Mouse (Mus musculus) liver, embryonic 14.5 days (tissue): ENCODE data around the gene Zfp26. TPM values are rescaled to one million over a fixed set of nuclear protein-coding genes. Genes with fewer than 3 reads are reported as not detected.
A peak's percentile ranks its signal among the peaks of the same experiment; 100 is the strongest.

Experiments used
- ATAC-seq: fragments of 200-750 bp; cut with Nextera tagmentation; 2 replicates; pipeline ENCODE4 v1.8.0; 2017; ENCODE audit warnings: moderate number of reproducible peaks, mild to moderate bottlenecking, moderate library complexity; ENCODE audit not compliant: insufficient read depth
- DNase-seq, 3 experiments: peaks; one replicate each; pipeline ENCODE4 v3.0.0-alpha.2; 2012 to 2013; ENCODE audit warnings: low read depth in 3 of 3, low spot score in 3 of 3
- H3K27ac ChIP-seq: fragments of 300-500 bp; sonication (generic); 2 replicates; pipeline ENCODE4 v1.5.1; 2014; ENCODE audit warnings: moderate library complexity, mild to moderate bottlenecking, control low read depth, inconsistent platforms
- H3K27me3 ChIP-seq: fragments of 300-500 bp; sonication (generic); 2 replicates; pipeline ENCODE4 v1.6.1; 2014; ENCODE audit warnings: mild to moderate bottlenecking, low read length, moderate library complexity; ENCODE audit not compliant: control insufficient read depth, insufficient read depth
- H3K36me3 ChIP-seq: fragments of 300-500 bp; sonication (generic); replicated peaks from 2 replicates; pipeline ENCODE4 v1.6.1; 2014; ENCODE audit warnings: low read depth; ENCODE audit not compliant: control insufficient read depth, insufficient read depth
- H3K4me1 ChIP-seq, 2 experiments: fragments of 200-500 bp in 1 of 2; fragments of 300-500 bp in 1 of 2; sonication (generic) in 1 of 2; replicated peaks; 2 replicates each; pipeline ENCODE4 v1.6.1; 2012 to 2014; ENCODE audit warnings: antibody characterized with exemption in 1 of 2, inconsistent platforms in 1 of 2, low read length in 1 of 2; ENCODE audit not compliant: control insufficient read depth in 2 of 2, insufficient read depth in 2 of 2
- H3K4me2 ChIP-seq: fragments of 300-500 bp; sonication (generic); 2 replicates; pipeline ENCODE4 v1.6.1; 2014; ENCODE audit warnings: low read depth, mild to moderate bottlenecking, control low read depth, moderate library complexity
- H3K4me3 ChIP-seq, 2 experiments: fragments of 200-500 bp in 1 of 2; fragments of 300-500 bp in 1 of 2; sonication (generic) in 1 of 2; 2 replicates each; pipeline ENCODE4 v1.5.1; 2012 to 2014; ENCODE audit warnings: low read depth in 2 of 2, low read length in 2 of 2, mild to moderate bottlenecking in 2 of 2, control low read depth in 1 of 2, inconsistent platforms in 1 of 2, moderate library complexity in 1 of 2; ENCODE audit not compliant: insufficient read depth in 1 of 2
- H3K9ac ChIP-seq: fragments of 300-500 bp; sonication (generic); replicated peaks from 2 replicates; pipeline ENCODE4 v1.6.1; 2014; ENCODE audit warnings: mild to moderate bottlenecking, control low read depth, moderate library complexity
- H3K9me3 ChIP-seq: fragments of 300-500 bp; sonication (generic); 2 replicates; pipeline ENCODE4 v1.6.1; 2016; ENCODE audit warnings: low read length, mixed read lengths; ENCODE audit not compliant: control insufficient read depth
- CTCF ChIP-seq: IDR thresholded peaks from 2 replicates; pipeline ENCODE4 v1.5.1; 2016; ENCODE audit warnings: antibody characterized with exemption, low read depth, control low read depth
- EP300 ChIP-seq: IDR thresholded peaks from 2 replicates; pipeline ENCODE4 v1.6.1; 2016; ENCODE audit warnings: antibody characterized with exemption, low read depth
- WGBS: fragments of 180-500 bp; shearing (Covaris S2); extraction: QIAGEN DNeasy Blood & Tissue Kit; methylation state at CpG from one replicate; pipeline ENCODE4 v1.1.7; 2014; ENCODE audit not compliant: insufficient replicate concordance; 5-methylcytosine and 5-hydroxymethylcytosine counted together
- polyA plus RNA-seq, 2 experiments: library from polyadenylated mRNA; depleted of rRNA in 1 of 2; stranded (reverse) in 1 of 2; unstranded in 1 of 2; fragments of >200 nt; fragmentation: Nextera tagmentation in 1 of 2; extraction: Ambion mirVana in 1 of 2; gene quantifications; 2 replicates each; pipeline versions ENCODE4 v1.2.1 to v1.2.3; 2012 to 2014

The Zfp26 gene
- polyA plus RNA-seq (2012; rRNA removed) (1.5 and 1.8 TPM in 2 replicates), polyA plus RNA-seq (2014; fragmentation: Nextera tagmentation; extraction: Ambion mirVana) (3.4 and 6.0 TPM in 2 replicates)

DNA sequence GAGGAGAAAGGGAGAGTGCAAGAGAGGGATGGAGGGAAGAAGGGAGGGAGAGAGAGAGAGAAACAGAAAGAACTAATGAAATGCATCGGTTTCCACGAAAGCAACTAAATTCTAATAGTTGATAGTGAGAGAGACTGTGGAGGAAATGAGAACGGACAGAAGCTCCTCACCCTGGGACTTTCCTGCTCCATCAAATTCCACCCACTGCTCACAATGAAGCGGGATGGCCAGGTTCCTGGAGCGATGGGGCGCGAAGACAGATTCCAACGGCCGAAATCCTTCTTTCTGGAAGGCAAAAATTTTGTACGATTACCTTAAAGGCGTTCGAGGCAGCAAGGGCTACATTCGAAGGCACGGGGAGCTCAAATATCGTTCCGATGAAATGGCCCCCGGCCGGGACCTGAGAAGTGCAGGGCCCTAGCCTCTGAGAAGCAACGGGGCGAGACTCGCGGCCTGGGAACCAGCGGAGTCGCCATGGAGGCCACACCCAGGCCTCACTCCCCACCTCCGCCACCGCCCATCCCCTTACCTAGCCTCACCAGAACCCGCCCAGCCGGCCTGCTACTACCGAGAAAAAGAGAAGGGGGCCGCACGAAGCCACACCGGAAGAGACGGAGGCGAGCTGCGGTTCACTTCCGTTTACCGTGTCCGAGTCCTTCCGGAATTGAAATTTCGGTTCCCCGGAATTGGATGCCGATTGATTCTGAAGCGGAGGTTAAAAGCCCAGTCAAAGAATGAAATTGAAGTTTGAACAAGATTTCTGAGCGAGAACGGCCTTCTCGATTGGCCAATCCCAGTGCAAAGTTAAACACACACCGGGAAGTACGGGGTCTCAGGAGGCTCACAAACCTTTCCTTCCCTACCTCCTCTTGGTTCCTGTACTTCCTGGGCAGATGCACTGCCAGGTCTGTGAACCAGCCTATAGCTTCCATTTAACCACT is at the start of gene Zfp26:
Gene Zfp26 (minus strand): TSS at position 786 of the 941 bp plus-strand sequence.
- no peaks in the 10 kb centered on the region for H3K9me3 ChIP-seq
- DNase-seq: peak; percentile 54 to 66 (median 62)
- peak; percentile 91 for ATAC-seq
- H3K27me3 ChIP-seq: peaks cover 3% of the 10 kb centered on the region
- peak within 1 kb of the TSS; percentile 66 for H3K27ac ChIP-seq
- H3K4me3 ChIP-seq: peak within 1 kb of the TSS; percentile 85 to 99
- no peak for TF ChIP-seq EP300
- no peak for TF ChIP-seq CTCF
- peak within 1 kb of the TSS; percentile 82 for H3K9ac ChIP-seq
- under 1% methylated on average over 48 of the region's 48 CpGs for WGBS
- H3K4me1 ChIP-seq: peaks cover 4 to 12% of the 10 kb centered on the region in 2 experiments; a peak in 3 of 4 replicates
- H3K36me3 ChIP-seq: peaks cover 2% of the 10 kb centered on the region
- peak within 1 kb of the TSS; percentile 87 for H3K4me2 ChIP-seq

DNA sequence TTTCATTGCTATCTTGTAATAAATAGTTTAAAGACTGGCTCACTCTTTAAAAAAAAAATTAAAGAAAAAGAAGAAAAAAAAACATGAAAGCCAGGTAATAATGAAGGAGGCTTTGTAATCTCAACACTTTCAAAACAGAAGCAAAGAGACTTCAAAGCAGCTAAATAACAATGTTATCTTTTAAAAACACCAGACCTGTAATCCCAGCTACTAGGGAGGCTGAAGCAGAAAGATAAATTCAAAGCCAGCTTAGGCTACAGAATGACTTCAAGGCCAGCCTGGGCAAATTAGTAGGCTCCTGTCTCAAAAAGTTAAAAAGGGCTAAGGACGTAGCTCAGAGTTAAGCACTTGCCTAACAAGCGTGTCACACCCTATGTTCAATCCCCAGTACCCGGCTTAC is 49.7 kb upstream of the Zfp26 start:
- whole genome bisulfite sequencing: 22% methylated on average over 3 of the region's 3 CpGs
- ATAC-seq (peak; percentile 27; the same call in 1 of the 2 replicates), DNase-seq (peak in 2 of 3 experiments; percentile 20 to 32)
- Histone ChIP-seq H3K4me2 (no peak overlapping the region), H3K27ac (no peak overlapping the region), H3K36me3 (peaks cover 13% of the 10 kb centered on the region), H3K4me3 (no peak overlapping the region), H3K27me3 (no peaks in the 10 kb centered on the region), H3K9ac (no peak overlapping the region), H3K9me3 (no peaks in the 10 kb centered on the region), H3K4me1 (peaks cover 9 to 29% of the 10 kb centered on the region in 2 experiments)
- TF ChIP-seq EP300: peak; percentile 56
- no peak for TF ChIP-seq CTCF

DNA sequence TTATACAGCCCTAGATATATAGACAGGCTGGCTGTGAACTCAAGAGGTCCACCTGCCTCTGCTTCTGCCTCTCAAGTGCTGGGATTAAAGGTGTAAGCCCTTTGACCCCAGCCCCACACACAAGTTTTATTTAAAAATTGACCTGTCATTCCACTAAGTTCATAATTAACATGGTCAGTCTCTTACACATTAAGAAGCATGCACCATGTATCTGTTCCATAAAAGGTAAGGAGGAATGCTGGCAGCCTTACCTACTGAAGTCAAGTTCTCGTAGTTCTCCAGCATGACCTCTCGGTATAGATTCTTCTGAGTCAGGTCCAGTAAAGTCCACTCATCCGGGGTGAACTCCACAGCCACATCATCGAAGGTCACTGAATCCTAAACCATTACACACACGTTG is 44.8 kb upstream of the Zfp26 start:
- TF ChIP-seq EP300 (no peak), CTCF (no peak)
- ATAC-seq (no peak), DNase-seq (no peak)
- H3K4me3 ChIP-seq: no peak overlapping the region
- 78% methylated on average over 5 of the region's 5 CpGs for WGBS
- no peaks in the 10 kb centered on the region for H3K27me3 ChIP-seq
- H3K4me2 ChIP-seq: no peak overlapping the region
- no peak overlapping the region for H3K27ac ChIP-seq
- H3K9ac ChIP-seq: no peak overlapping the region
- H3K36me3 ChIP-seq: peaks cover 39% of the 10 kb centered on the region
- no peaks in the 10 kb centered on the region for H3K9me3 ChIP-seq
- H3K4me1 ChIP-seq: peaks cover 0 to 2% of the 10 kb centered on the region in 2 experiments; a peak in 1 of 4 replicates

- WGBS: 3% methylated on average over 9 of the region's 9 CpGs
- ATAC-seq: no peak
- Histone ChIP-seq H3K27me3 (no peaks in the 10 kb centered on the region), H3K4me2 (peak overlapping the region; percentile 94), H3K4me1 (peaks cover 6 to 9% of the 10 kb centered on the region in 2 experiments), H3K4me3 (peak overlapping the region; percentile 67 to 93), H3K27ac (peak overlapping the region; percentile 89), H3K36me3 (peaks cover 6% of the 10 kb centered on the region), H3K9ac (peak overlapping the region; percentile 85), H3K9me3 (no peaks in the 10 kb centered on the region)
- TF ChIP-seq EP300 (no peak), CTCF (peak; percentile 13; the same call in 1 of the 2 replicates)
- peak in 2 of 3 experiments; percentile 23 to 32 for DNase-seq
Observed at GRCm38 (mm10) chr9:20493281-20493680, 33.3 kb upstream of the Zfp26 start.
